Mouse (Mus musculus) kidney, adult 9 months (tissue): Measurements from ENCODE around the gene Cdkal1.

Experiments used
- DNase-seq: peaks from one replicate; pipeline ENCODE4 v3.0.0; 2022

The Cdkal1 gene

GRCm38 (mm10) chr13:29759691-29760467 lies 95.6 kb downstream of the Cdkal1 start:
- DNase-seq, result no peak

DNA sequence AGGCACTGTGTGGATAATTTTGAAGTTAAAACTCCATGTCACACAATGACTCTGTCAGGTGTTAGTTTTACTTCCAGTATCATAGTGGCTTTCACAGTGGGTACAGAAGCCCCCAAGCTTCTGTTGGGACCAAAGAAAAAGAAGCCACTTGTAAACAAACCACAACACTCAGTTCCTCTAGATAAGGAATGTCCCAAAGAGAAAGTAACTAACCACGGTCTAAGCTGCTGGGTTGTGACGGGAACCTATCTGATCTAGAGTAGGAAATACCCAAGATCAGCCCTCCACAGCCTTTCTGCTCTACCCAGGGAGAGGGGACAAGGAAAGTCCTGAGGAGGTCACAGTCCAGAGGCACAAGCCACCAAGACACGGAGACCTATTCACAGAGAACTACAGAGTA lies 99.4 kb downstream of the Cdkal1 start:
- DNase-seq, result no peak

GRCm38 (mm10) chr13:29753254-29753653 lies 102.2 kb downstream of the Cdkal1 start:
- no peak for DNase-seq

GRCm38 (mm10) chr13:29752061-29752460 lies 103.4 kb downstream of the Cdkal1 start:
- DNase-seq, result no peak

DNA sequence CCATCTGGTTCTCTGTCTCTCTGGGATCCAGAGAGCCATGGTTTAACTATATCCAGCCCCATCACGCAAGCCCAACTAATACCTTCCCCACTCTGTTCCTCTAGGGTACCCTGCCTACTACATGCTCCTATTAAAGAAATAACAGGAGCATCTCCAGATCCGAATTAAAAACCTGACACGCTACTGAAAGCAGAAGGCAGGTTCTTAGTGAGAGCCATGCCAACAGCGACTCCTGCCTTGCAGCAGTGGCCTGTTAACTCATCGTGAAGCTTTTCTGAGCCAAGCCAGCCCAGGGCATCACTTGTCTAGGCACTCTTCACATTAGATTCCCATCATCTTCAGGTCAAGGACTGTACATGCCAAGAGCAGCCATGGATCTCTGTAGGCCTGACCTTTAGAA lies 104.3 kb downstream of the Cdkal1 start:
- no peak for DNase-seq

DNA sequence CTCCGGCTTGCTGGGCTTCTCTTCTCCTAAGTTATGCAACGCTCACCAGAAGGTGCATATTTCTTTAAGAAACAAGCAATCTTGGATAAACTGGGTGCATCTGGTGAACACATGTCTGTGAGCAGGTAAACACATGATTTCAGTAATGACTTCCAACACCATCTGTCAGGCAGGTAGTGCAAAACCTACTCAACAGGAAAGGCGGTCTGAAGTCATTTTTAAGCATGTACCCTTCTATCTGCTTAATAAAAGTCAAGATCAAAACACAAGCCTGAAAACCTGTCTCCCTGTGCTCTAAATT lies 108.2 kb downstream of the Cdkal1 start:
- no peak for DNase-seq

GRCm38 (mm10) chr13:29746501-29747346 lies 108.8 kb downstream of the Cdkal1 start:
- no peak for DNase-seq

DNA sequence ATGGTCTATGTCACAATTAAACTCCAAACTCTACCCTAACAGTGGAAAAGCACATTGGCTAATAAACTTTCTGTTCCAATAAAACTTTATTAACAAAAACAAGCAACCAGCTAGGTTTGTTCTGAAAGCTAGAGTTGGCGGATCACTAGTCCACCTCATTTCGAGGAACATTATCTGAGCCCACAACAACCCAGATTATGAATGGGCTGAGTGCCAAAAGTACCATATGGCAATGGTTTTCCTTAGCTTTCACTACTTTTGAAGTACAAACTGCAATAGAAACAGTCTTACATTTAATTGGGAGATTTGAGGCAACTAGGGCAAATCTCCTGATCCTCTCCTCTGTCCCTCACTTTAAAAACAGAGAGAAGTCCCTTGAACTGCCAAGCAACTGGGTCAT lies 110.4 kb downstream of the Cdkal1 start:
- no peak for DNase-seq

- peak; percentile 30 for DNase-seq
Observed at GRCm38 (mm10) chr13:29744188-29744587, 111.3 kb downstream of the Cdkal1 start.

GRCm38 (mm10) chr13:29743761-29744160 lies 111.7 kb downstream of the Cdkal1 start:
- no peak for DNase-seq

DNA sequence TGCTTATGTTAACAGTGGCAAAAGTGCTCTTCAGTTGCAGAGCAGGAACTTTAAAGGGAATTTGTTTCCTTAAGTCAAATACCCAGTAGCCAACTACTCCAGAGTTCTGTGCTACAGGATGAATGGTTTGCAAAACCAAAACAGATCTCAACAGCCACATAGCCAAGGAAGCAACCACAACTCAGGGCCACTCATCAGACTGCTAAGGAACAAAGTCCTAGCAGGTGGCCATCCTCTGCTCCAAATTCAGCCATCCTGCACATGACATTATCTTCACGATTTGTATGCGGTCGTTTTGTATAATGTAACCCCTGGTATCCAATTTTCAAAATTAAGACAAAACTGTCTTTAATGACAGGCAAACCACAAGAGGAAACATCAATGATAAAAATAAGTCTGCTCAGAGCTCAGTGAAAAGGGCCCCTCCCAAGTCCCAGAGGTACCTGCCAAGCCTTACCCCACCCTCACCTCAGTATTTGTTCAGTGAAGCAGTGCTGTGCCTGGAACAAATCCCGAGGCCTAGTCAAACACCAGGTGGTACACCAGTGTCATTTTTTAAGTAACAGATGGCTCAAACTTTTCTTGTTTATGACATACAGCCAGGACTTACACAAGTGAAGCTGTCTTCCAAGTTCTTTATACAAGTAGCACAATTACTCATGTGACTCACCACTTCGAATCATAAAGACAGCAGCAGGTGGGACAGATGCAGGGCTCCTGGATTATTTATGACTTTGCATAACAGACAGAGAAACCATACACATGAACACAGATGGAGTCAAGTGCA lies 117.6 kb downstream of the Cdkal1 start:
- DNase-seq, result no peak

- DNase-seq, result no peak
Observed at GRCm38 (mm10) chr13:29734496-29734895, 121.0 kb downstream of the Cdkal1 start.

DNA sequence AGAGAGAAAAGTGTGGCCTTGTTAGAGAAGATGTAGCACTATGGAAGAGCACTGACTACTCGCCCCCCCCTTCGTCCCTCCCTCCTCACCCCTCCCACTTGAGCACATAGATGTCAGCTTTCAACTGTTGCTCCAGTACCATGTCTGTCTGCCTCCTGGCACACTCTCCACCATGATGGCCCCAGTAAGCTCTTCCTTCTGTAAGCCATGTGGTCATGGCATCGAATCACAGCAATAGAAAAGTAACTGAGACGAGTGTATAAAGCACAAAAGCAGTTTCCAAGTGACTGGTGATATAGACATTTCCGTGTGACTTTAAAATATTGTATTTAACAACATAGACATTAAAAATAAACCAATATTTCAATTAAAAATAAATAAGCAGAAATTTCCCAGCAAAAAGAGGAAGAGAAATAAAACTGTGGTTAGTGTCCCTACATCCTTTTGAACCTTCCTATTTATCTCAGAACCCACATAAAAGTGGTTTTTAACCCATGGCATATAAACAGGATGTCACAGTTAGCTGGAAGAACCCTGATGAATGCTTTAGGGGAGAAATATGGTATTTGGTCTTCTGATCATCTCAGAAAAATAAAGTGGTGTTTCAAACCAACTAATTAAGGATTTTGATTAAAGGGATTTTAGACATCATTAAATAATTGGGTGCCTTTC lies 129.2 kb downstream of the Cdkal1 start:
- DNase-seq, result no peak

DNA sequence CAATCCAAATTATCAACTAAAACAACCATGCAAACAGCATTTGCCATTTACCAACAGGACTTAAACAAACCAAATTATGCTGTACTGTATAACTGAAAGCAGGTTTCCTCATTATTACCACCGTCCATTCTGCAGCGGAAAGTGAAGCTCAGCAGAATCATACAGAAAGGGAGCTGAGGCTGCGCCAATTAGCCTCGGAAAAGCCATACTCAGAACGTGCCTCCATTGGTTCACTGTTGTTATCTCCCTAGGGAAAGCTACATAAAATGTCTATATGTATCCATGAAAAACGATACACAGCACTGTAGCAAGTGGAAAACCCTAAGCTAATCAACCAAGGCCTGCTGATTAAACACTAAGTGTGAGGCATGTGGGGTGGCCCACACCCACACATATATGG lies 130.6 kb downstream of the Cdkal1 start:
- DNase-seq, result no peak

- no peak for DNase-seq
Observed at GRCm38 (mm10) chr13:29723150-29723549, 132.3 kb downstream of the Cdkal1 start.

DNA sequence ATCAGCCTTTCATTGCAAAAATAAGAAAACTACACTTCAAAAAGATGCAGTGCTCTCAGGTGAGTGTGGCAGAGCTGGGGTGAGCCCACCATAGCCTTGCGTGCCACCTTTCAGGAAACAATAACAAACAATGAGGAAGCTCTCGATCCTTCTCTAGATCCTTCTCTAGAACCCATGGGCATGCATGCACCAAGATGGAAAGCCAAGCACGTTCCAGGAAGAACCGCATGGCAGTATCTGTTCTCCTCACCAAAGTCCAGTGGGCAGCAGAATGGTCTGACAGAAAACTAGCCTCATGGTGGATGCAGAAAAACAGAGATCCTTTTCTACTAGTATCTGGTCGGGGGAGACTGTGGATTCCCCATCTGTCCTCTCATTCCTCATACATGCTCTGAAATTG lies 134.3 kb downstream of the Cdkal1 start:
- no peak for DNase-seq

DNA sequence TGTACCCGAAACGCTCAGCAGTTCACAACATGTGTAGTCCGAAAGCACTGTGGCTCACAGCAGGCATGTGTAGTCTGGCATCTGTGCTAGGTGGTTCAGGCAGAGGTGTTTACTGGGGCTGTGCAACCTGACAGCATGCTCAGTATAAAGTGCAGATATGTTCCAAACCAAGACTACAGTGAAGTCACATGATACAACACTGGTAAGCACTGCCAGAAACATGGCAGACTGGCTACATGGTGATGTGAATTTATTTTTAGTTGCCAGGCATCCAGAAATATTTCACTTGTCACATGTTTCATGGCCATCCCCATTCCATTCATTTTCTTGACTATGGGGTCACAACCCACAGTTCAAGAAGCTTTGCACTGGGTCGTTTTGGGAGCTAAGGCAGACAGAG lies 138.9 kb downstream of the Cdkal1 start:
- no peak for DNase-seq

- DNase-seq, result no peak
Observed at GRCm38 (mm10) chr13:29715241-29715841, 140.1 kb downstream of the Cdkal1 start.

- no peak for DNase-seq
Observed at GRCm38 (mm10) chr13:29707620-29708019, 147.9 kb downstream of the Cdkal1 start.

DNA sequence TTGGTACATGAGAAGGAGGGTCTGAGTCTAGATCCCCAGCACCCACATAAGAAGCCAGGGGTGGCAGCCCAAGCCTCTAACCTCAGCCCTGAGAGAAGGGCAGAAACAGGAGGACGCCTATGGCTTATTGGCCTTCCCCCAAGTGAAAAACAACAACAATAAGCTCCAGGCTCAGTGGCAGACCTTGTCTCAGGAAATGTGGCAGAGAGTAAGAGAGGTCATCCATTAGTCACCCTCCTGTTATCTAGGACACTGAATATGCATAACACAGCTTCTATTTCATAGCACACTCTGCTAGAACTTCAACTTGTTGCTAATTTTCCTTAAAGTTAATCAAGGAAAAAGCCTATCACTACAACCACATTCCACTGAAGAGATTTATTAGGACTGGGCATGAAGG lies 154.1 kb downstream of the Cdkal1 start:
- no peak for DNase-seq

DNA sequence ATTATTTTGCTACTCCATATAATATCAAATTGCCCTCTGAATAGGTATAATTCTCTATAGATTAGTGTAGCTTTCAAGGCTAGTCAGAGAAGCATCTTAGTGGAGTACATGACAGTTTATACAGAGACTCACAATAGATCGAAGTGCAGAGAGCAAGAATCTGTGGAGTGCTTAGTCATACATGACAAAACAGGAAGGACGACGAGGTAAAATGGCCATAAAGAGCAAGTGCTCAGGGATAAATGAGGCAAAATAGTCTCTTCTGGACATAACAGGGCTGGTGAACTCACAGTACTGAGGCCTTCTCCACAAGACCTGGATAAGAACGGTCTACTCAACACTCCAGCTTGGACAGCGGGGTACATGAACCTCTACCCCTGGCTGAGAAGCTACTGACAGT lies 155.6 kb downstream of the Cdkal1 start:
- no peak for DNase-seq

DNA sequence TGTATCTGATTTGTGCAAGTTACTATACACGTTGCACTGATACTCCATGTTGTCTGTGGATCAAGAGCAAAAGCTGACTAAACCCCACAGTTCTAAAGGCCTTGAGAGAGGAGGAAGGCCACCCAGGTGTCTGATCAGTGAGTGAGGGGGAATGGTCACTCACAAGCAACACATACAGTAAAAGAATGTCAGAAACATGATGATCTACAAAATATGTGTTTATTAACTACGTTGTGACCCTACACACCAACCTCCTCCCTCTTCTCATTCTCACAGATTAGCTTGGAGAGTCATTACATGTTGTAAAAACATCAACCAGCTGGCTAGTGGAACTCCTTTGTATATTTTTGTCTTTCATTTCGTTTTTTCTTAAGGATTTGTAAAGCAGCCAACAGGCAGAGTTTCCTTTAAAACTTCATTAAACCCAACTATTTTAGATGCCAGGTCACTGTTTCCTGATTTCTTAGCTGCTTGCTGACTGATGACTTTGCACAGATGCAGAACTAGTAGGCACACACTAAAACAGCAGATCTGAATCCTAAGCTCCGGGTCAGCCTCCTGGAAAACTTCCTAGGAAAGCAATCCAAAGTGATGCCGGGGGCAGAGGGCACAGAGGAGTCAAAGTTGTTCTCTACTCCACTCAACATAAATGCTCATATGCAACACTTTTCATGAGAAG lies 157.0 kb downstream of the Cdkal1 start:
- peak; percentile 36 for DNase-seq
